Mouse (Mus musculus): ENCODE data around the gene Cpne7.

Cpne7 gene

GRCm38 (mm10) chr8:123113908-123114469 lies 3.2 kb upstream of the Cpne7 start:
- DNase-seq (ENCODE audit: low read depth, low spot score): no peak

DNA sequence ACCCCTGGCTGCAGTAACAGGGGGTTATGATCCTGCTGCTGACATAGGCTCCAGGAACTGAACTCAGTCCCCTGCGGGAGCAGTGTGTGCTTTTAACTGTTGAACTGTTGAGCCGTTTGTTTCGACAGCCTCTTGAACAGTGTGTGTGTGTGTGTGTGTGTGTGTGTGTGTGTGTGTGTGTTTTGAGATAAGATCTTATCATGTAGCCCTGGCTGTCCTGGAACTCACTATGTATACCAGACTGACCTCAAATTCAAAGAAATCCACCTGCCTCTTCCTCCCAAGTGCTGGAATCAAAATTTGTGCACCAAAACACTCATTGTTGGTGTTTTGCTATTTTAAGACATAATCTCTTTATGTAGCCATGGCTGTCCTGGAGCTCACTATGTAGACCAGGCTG lies 2.5 kb upstream of the Cpne7 start:
- no peak for DNase-seq (ENCODE audit: low read depth, low spot score)

DNA sequence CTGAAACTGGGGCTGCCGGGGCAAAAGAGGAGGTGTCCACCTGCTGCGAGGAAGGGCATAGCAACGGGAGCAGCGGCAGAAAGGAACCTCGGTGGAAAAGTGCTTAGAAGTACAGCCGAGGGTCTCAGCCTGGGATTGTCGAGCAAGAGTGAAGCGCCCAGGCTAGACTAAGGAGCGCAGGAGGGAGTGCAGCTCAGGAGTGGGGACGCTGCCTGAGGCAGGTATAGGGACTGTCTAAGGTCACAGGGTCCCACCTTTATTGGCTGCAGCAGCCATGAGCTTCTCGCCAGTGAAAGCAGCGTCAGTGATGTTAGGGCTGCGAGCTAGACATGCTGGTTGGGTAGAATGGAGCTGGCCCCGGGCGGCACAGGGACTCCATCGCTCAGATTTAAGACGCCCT lies 570 bp downstream of the Cpne7 start:
- no peak for DNase-seq (ENCODE audit: low read depth, low spot score)

GRCm38 (mm10) chr8:123122059-123122458 lies 4.9 kb downstream of the Cpne7 start:
- no peak for DNase-seq (ENCODE audit: low read depth, low spot score)

DNA sequence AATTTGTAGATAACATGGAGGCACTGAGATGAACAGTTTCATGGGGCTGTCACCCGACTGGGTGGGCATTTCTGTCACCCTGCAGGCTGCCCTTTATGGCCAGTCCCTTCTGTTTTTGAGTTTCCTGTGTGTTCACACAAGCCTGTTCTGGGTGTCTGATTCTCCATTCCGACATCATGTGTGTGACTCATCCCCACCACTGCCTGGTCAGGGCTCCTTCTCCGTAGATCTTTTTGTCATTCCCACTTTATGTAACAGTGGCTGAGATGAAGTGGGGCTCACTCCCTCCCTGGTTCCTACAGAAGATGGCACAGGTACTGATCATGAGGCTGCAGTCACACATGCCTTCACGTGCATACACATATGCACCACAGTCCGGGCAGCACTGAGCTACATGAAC lies 5.5 kb downstream of the Cpne7 start:
- DNase-seq (ENCODE audit: low read depth, low spot score): no peak

GRCm38 (mm10) chr8:123126193-123126816 lies 9.1 kb downstream of the Cpne7 start:
- DNase-seq (ENCODE audit: low read depth, low spot score): no peak

DNA sequence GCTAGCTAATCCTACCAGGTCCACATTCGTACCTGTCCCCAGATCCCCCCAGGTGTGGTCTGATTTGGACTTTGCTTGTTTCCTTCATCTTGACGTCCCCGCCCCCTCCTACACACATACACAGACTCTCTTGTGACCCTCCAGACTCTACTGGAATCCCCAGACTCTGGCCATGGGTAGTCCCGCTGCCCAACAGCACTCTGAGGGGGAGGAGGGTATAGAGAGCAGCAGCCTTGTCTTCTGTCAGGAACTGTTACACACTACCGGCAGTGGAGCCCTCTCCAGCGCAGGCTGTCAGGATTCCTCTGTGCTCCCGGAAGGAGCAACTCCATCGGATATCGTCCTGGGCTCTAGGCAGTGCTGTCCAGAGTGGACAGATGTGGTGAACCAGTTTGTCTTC lies 13.9 kb downstream of the Cpne7 start:
- DNase-seq (ENCODE audit: low read depth, low spot score): no peak

DNA sequence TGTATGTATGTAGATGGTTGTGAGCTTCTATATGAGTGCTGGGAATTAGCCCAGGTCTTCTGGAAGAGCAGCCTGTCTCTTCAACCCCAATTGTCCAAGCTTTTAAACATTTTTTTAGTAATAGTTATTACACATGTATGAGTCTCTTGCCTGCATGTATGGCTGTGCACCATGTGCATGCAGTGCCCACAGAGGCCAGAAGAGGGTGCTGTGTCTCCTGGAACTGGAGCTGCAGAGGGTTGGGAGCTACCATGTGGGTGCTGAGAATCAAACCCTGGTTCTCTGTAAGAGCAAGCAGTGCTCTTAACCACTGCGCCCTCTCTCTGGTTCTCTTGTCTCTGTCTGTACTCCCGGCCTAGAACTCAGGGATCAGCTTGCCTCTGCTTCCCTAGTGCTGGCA lies 15.8 kb downstream of the Cpne7 start:
- DNase-seq (ENCODE audit: low read depth, low spot score): no peak

- no peak for DNase-seq (ENCODE audit: low read depth, low spot score)
Observed at GRCm38 (mm10) chr8:123134149-123134713, 17.1 kb downstream of the Cpne7 start.

DNA sequence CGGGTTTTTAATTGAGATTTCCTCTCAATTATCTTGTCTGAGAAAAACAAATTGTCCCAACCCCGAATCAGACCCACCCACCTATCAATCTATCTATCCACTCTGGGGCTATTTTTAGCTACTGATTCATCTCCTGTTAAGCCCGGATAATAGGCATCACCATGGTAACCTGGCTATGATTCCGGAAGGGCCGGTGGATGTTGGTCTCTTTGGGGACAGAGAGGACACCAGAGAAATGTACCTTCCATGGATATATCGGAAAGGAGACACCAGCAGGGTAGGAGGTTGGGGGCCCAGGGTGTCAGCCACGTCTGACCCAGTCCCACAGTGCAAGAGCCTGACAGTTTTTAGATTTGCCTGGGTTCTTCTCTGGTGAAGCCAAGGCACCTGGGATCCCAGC lies 18.2 kb downstream of the Cpne7 start:
- peak; percentile 46 for DNase-seq (ENCODE audit: low read depth, low spot score)

- no peak for DNase-seq (ENCODE audit: low read depth, low spot score)
Observed at GRCm38 (mm10) chr8:123135806-123136205, 18.6 kb downstream of the Cpne7 start.

DNA sequence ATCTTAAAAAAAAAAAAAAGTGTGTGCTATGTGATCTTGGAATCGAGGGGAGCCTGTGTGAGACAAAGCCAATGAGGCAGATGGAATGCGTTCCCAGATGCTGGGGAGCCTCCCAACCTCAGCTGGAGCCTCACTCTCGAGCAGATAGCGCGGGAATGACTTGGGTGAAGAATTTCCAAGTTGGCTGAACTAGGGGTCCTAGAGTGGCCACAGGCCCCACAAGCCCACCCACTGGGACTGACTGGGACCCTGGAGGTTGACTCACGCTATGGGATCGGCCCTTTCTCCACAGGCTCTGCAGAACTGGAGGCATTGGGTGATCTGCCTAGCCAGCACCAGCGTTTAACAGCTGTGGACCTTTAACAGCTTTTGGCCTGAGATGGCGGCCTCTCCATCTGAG lies 19.1 kb downstream of the Cpne7 start:
- no peak for DNase-seq (ENCODE audit: low read depth, low spot score)

DNA sequence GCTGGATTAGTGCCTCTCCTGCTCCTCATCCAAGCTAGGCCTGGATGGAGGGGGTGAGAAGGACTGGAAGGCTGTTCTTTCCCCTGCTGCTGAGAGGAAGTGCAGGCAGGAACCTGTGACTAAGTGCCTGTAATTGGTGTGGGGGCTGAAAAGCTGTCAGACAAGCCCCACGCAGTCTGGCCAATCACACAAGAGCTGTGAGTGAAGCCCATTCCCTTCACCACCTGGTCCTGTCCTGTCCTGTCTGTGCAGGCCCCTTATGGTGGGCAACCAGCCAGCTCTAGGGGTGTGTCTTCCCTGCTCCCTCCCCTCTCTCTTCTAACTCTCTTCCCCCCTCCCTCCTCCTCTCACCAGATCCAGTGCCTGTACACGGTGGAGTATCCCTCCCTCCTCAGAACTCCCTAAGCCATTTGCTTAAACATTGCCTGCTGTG lies 20.5 kb downstream of the Cpne7 start:
- peak; percentile 78 for DNase-seq (ENCODE audit: low read depth, low spot score)

- DNase-seq (ENCODE audit: low read depth, low spot score): no peak
Observed at GRCm38 (mm10) chr8:123138741-123139140, 21.6 kb downstream of the Cpne7 start.

DNA sequence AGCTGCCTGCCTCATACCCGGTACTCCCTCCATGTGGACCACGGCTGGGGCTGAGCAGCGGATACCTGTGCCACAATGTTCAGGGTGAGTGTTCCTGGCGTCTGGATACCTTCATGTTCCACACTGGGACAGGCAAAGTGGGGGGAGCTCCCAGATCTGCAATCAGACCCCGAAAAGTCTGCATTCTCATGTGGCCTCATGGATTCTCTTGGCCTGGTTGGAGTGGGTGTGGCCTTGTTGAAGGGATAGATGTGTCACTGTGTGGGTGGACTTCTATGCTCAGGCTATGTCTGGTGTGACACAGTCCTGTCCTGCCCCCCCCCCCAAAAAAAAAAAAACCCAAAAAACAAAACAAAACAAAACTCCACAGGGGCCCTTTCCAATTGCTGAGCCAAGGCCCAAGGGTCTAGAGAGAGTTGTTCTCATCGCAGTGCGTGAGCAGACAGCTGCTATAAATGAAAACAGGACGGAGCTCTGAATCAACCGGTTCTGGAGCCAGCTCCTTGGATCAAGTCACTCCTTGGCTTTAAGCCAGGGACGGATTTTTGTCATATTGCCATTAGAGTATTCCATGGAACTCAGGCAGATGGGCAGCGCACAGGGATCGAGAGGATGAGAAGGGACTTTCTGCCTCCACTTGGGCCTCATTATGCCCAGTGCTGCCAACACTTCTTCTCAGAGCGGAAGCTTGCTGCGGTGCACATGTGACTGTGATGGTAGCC lies 24.7 kb downstream of the Cpne7 start:
- peak; percentile 61 for DNase-seq (ENCODE audit: low read depth, low spot score)

DNA sequence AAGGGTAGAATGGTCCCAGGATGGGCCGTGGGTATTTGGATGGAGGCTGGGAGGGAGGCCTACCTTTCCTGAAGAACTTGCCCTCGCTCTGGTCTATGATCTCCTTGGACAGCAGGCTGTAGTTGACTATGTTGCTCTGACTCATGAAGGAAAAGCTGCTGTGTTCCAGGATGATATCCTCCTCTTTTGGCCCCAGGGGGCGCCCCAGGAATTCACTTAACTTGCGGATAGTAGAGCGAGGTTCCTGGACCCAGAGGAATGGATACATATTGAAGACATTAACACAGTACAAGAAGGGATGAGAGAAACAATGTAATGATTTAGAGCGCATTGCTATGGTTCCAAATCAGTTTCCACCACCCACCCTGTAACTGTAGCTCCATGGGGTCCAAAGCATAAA lies 28.1 kb downstream of the Cpne7 start:
- no peak for DNase-seq (ENCODE audit: low read depth, low spot score)

DNA sequence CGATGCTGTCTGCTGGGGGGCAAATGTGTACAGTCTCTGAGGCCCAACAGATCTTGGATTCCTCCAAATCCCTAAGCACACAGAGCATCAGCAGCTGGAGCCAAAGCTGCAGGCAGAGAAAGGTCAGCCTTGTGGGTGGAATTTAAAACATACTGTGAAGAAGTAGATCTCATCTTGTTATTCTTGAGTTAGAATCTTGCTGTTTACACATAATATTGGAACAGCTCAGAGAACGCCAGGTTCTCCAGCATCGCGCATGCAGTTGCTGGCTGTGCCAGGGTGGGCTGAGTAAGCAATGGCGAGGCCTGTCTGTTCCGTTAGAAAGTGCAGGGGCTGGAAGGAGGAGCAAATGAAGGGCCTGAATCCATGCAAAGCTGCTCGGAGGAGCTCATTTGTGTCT lies 29.2 kb downstream of the Cpne7 start:
- peak; percentile 42 for DNase-seq (ENCODE audit: low read depth, low spot score)

DNA sequence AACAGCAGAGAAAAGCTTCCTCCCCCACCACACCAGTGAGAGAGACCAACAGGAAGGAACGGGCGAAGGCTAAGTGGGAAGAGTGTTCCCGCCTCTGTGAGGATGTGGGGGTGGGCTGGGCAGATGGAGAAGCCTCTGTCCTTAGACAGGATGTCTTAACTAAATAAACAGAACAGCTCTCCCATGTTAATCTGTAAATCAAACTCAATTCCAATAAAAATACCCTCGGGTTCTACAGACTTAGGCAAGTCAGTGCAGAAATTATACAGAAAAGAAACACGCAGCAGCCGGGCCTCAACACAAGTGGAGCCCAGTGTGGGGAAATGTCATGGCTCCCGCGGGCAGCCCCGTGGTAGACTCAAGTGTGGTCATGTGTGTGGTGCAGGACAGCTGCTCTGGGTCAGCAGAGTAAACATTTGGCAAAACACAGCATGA lies 33.6 kb downstream of the Cpne7 start:
- DNase-seq (ENCODE audit: low read depth, low spot score): peak; percentile 34

DNA sequence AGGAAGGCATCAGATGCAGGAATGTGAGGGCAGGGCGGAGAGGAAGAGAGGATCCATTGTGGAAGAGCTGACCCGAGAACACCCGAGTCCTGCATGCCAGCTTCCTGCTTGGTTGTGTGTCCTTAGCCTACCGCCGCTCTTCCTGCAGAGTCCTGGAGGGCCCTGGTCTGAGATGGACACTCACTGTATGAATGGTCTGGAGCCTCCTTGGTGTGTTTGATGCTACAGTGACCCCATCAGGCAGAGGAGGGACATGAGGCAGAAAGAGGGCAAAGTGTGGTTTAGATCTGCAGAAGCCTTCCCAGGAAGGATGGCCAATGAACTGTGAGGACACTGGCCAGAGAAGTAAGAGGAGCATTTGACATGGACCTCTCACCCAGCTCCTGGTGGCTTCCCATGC lies 38.0 kb downstream of the Cpne7 start:
- DNase-seq (ENCODE audit: low read depth, low spot score): no peak

DNA sequence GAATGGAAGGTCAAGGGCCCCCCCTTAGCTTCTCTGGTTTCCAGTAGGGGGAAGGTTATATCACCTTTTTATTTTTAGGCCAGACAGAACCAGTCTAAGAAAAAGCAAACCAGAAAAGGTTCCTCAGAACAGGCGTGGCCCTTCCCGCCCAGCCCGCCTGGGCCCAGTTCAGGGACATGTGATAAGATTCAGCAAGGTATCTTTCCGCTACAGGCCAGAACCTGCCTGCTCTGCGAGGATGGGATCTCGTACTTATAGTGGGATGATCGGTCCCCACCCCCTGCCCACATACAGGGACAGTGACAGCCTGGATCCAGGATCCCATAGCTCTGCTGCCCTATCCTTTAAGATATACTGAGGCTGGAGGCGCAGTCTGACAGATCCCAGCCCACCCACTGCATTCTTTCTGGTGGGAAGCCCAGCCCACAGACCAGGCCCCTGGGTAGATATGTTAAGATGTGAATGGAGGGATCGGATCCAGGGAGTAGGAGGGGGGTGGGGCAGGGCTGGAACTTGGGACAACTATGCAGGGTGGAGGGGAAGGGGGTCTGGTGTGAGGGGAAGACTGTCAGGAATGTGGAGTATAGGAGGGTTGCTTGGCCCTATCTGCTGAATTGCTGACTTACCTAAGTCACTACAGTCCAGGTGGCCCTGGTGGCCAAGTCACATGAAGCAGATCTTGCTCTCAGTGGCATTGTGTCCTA lies 39.0 kb downstream of the Cpne7 start:
- no peak for DNase-seq (ENCODE audit: low read depth, low spot score)

DNA sequence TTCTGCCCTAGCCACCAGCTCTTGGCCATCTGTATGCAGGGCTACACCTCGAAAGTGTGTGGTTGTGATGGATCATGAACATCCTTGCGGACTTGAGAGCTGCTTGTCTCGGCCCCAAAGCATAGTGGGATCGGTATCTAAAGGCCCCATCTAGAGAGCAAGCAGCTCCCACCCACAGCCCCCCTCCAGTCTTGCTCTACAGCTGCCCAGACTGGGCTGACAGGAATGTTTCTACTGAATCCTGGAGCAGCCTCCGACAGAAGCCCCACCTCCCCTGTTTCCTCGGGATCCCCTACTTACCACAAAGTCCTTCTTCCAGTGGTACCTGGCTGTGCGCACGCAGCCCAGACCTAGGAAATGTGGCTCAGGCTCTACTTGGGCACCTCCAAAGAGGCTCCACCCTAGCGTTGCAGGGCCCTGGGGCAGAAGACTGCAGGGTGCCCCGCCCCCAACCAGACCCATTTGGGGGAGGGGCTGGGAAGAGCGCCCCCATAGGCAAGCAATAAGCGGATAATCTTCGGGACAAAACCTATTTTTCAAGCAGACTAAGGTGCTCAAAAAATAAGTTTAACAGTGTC lies 40.8 kb downstream of the Cpne7 start, which contains the start of gene Sult5a1:
TSS of gene Sult5a1 (minus strand) at position 428 of the 578 bp plus-strand sequence.
- DNase-seq (ENCODE audit: low read depth, low spot score): no peak

- no peak for DNase-seq (ENCODE audit: low read depth, low spot score)
Observed at GRCm38 (mm10) chr8:123181391-123181790, 64.2 kb downstream of the Cpne7 start.

Data from telencephalon, adult 2 months (tissue).